ENCODE assay signal across 10 mouse cellular contexts in genomic region chr11:51942602-51943499, GRCm38 (mm10). TPM values are rescaled to one million over a fixed set of nuclear protein-coding genes. Genes with fewer than 3 reads are reported as not detected.
DNase-seq lines count a peak whose midpoint lies in the region; ATAC-seq and TF ChIP-seq lines count a peak whose summit lies in the region.
"Had no signal": no experiment of that assay in that cellular context is flagged by ENCODE, and none has a peak within 500 bp of the region (broad histone marks: within the 10 kb centered on the region; RNA-seq: fewer than 3 reads in every experiment).

No protein-coding gene starts in this region.

- peak overlapping the region; percentile 51; the same call in 1 of the 2 replicates for H3K27ac ChIP-seq in embryonic facial prominence, embryonic 13.5 days
- 0 out of 2 replicates have a peak overlapping the region, but pooled peaks have one; percentile 43 for H3K27ac ChIP-seq in hindbrain, embryonic 14.5 days
- H3K27ac ChIP-seq in layer of hippocampus, adult 2 months: no peak overlapping the region
- H3K27ac ChIP-seq: liver, embryonic 13.5 days had no signal

- H3K36me3 ChIP-seq in embryonic facial prominence, embryonic 13.5 days: no peaks in the 10 kb centered on the region
- H3K36me3 ChIP-seq in hindbrain, embryonic 14.5 days (replicated peaks; ENCODE audit: control insufficient read depth, insufficient read depth): no peaks in the 10 kb centered on the region
- H3K36me3 ChIP-seq: liver, embryonic 13.5 days had no signal

- peak overlapping the region; percentile 39 for H3K4me2 ChIP-seq in embryonic facial prominence, embryonic 13.5 days
- H3K4me2 ChIP-seq in hindbrain, embryonic 14.5 days (replicated peaks): peak overlapping the region; percentile 6; the same call in 1 of the 2 replicates
- H3K4me2 ChIP-seq: liver, embryonic 13.5 days had no signal

- no peak overlapping the region for H3K9ac ChIP-seq in embryonic facial prominence, embryonic 13.5 days
- no peak overlapping the region for H3K9ac ChIP-seq in hindbrain, embryonic 14.5 days
- H3K9ac ChIP-seq: liver, embryonic 13.5 days had no signal

- peaks cover 22% of the 10 kb centered on the region for H3K4me1 ChIP-seq in embryonic facial prominence, embryonic 13.5 days
- H3K4me1 ChIP-seq in hindbrain, embryonic 14.5 days (replicated peaks; ENCODE audit: control insufficient read depth, insufficient read depth, low read length): peaks cover 8% of the 10 kb centered on the region

- WGBS in embryonic facial prominence, embryonic 13.5 days: 30% methylated on average over 15 of the region's 15 CpGs
- 42% methylated on average over 15 of the region's 15 CpGs for WGBS in hindbrain, embryonic 14.5 days

- DNase-seq in left cerebral cortex, adult 18-20 months (ENCODE audit: low spot score in 2 of 2): peak; percentile 4 to 11
- no peak for DNase-seq in left cerebral cortex, adult 11 months (ENCODE audit: low spot score)
- peak; percentile 39 for DNase-seq in hindbrain, embryonic 14.5 days (ENCODE audit: low spot score)
- DNase-seq in right cerebral cortex, postnatal 25 days: peak; percentile 16
- no peak for DNase-seq in layer of hippocampus, adult 2 months (ENCODE audit: low spot score in 2 of 2)
- no peak for DNase-seq in layer of hippocampus, adult 9-11 months
- DNase-seq: adrenal gland, postnatal 14 days; liver, embryonic 13.5 days had no signal

- TF ChIP-seq CTCF in layer of hippocampus, adult 2 months (conservative IDR thresholded peaks at IDR 0.05): no peak

- H3K9me3 ChIP-seq in embryonic facial prominence, embryonic 13.5 days: no peaks in the 10 kb centered on the region
- H3K9me3 ChIP-seq in hindbrain, embryonic 14.5 days (ENCODE audit: control insufficient read depth, low read length): no peaks in the 10 kb centered on the region
- H3K9me3 ChIP-seq: liver, embryonic 13.5 days had no signal

- no peak for ATAC-seq in embryonic facial prominence, embryonic 13.5 days (ENCODE audit: insufficient number of reproducible peaks, insufficient read depth, low FRiP score, low TSS enrichment, low read depth)
- ATAC-seq in hindbrain, embryonic 14.5 days (ENCODE audit: low FRiP score): peak; percentile 62; the same call in 1 of the 2 replicates
- ATAC-seq in megakaryocyte progenitor cell, adult 5-6 weeks (replicated peaks; ENCODE audit: poor library complexity): no peak

- H3K4me3 ChIP-seq in embryonic facial prominence, embryonic 13.5 days: no peak overlapping the region
- H3K4me3 ChIP-seq in hindbrain, embryonic 14.5 days (replicated peaks; ENCODE audit: low read length): no peak overlapping the region
- no peak overlapping the region for H3K4me3 ChIP-seq in layer of hippocampus, adult 2 months
- H3K4me3 ChIP-seq: liver, embryonic 13.5 days had no signal

- no peaks in the 10 kb centered on the region for H3K27me3 ChIP-seq in embryonic facial prominence, embryonic 13.5 days
- no peaks in the 10 kb centered on the region for H3K27me3 ChIP-seq in hindbrain, embryonic 14.5 days (ENCODE audit: control insufficient read depth, insufficient read depth, low read length)

RNA-seq across cellular contexts. Expression of gene Cdkn2aipnl, which starts 24.6 kb away (rescaled TPM):
- total RNA-seq in left cerebral cortex, adult 18-20 months (2021): 10 to 100 TPM; 45.7 to 45.8 TPM
- 98.8 and 104 TPM in 2 replicates for polyA plus RNA-seq in embryonic facial prominence, embryonic 13.5 days (2015; fragmentation: Nextera tagmentation; extraction: Ambion mirVana)
- 117 and 129 TPM in 2 replicates for polyA plus RNA-seq in hindbrain, embryonic 14.5 days (2014; fragmentation: Nextera tagmentation; extraction: Ambion mirVana)
- 10 to 100 TPM; 34.2 to 37.6 TPM for total RNA-seq in layer of hippocampus, adult 2 months (2021)
- 93.9 and 114 TPM in 2 replicates for total RNA-seq in megakaryocyte progenitor cell, adult 5-6 weeks (2015)
- 66.9 and 67.3 TPM in 2 replicates for total RNA-seq in megakaryocyte progenitor cell, adult 5-6 weeks (2017)

RNA-seq across cellular contexts. Expression of gene Ube2b, which starts 57.7 kb away (rescaled TPM):
- total RNA-seq in left cerebral cortex, adult 18-20 months (2021): 100 to 1,000 TPM; 189 to 191 TPM
- polyA plus RNA-seq in embryonic facial prominence, embryonic 13.5 days (2015; fragmentation: Nextera tagmentation; extraction: Ambion mirVana): 233 and 245 TPM in 2 replicates
- polyA plus RNA-seq in hindbrain, embryonic 14.5 days (2014; fragmentation: Nextera tagmentation; extraction: Ambion mirVana): 150 and 157 TPM in 2 replicates
- 100 to 1,000 TPM; 182 to 191 TPM for total RNA-seq in layer of hippocampus, adult 2 months (2021)
- 84.4 and 88.0 TPM in 2 replicates for total RNA-seq in megakaryocyte progenitor cell, adult 5-6 weeks (2015)
- total RNA-seq in megakaryocyte progenitor cell, adult 5-6 weeks (2017): 68.8 and 102 TPM in 2 replicates

Comparison
In these comparisons a context has a peak if more than half of its experiments do, and no peak if none do; other contexts are left out.
1. DNase-seq: peak in left cerebral cortex, adult 18-20 months (2 of 2), hindbrain, embryonic 14.5 days (single experiment) and right cerebral cortex, postnatal 25 days (single experiment); none in left cerebral cortex, adult 11 months (single experiment), layer of hippocampus, adult 2 months (0 of 2) and layer of hippocampus, adult 9-11 months (single experiment).